Mouse (Mus musculus): Measurements from ENCODE around the gene Fgf7.

The Fgf7 gene

DNA sequence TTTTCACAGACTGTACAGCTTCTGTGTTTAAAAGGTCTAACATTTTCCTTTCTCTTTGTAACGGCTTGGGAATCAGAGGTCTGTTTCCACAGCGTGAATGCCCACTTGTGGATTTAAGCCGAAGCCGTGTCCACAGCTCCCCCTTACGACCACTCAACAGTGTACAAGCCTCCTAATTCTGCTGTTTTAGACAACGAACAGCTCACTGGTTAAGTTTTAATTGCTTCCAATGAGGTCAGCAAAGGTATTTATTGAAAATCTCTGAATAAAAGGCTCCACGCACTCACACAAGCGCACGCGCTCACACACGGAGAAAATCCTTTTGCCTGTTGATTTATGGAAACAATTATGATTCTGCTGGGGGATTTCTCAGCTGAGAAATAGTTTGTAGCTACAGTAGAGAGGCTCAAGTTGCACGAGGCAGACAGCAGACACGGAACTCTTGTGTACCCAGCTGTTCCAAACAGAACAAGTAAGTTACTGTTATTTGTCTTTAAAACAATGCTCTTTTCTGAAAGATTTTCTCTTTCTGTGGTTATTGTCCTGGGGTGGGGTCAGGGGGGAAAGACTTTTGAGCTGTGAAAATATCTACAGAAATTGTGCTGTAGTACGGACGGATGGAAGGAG is at the start of gene Fgf7:
TSS of gene Fgf7 (plus strand) at position 280 of the 627 bp plus-strand sequence.
- no peak for DNase-seq

DNA sequence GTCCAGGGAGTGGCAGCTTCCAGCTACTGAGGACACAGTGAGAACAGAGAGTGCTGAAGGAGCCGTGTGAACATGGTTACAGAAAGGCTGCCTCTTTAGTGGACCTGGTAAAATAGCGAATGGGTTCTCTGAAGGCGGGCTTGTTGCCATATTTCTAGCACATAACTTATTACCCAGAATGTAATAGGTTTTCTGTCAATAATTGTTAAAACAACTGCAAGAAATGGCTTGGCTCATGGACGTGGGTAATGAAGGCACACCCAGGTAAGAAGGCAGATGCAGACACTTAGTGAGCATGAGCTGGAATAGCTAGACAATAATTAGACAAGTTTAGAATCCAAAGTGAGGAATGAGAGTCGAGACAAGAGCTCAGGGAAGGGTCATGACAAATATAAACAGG is 32.2 kb upstream of the Fgf7 start:
- DNase-seq, result no peak

DNA sequence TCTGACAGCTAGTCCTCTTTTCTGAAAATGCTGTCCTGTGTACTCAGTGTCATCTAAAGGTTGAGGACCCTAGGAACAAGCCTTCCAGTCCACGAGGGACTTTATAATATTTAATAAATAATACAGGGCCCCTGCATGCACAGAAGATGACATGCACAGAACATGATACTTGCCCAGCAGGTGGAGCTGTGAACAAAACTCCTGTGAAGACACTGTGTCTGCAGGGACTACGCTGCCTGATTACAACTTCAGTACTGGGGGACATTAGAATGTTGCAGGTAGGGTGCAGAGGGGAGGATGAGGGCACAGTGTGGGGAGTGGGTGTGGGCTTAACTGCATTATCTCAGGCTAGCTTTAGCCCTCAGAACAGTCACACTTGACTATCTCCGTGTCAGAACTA is 28.4 kb upstream of the Fgf7 start:
- DNase-seq, result peak; percentile 13 to 27

DNA sequence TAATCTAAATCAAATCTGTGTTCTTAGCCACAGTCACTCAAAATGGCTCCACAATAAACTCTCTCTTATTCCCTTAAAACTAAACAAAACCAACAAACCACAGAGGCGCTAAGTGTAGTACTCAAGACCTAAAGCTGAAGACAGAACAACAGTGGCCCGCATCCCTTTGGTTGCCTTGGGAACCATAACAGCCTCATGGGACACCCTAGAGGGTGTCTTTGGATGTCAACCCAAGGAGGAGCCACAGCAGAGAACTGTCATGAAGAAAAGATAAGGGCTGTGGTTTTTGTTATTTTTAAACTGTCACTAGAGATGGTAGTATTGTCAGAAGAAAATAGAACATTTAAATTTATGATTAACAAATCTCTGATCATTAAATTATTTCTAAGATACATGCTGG is 27.7 kb upstream of the Fgf7 start:
- DNase-seq, result no peak

DNA sequence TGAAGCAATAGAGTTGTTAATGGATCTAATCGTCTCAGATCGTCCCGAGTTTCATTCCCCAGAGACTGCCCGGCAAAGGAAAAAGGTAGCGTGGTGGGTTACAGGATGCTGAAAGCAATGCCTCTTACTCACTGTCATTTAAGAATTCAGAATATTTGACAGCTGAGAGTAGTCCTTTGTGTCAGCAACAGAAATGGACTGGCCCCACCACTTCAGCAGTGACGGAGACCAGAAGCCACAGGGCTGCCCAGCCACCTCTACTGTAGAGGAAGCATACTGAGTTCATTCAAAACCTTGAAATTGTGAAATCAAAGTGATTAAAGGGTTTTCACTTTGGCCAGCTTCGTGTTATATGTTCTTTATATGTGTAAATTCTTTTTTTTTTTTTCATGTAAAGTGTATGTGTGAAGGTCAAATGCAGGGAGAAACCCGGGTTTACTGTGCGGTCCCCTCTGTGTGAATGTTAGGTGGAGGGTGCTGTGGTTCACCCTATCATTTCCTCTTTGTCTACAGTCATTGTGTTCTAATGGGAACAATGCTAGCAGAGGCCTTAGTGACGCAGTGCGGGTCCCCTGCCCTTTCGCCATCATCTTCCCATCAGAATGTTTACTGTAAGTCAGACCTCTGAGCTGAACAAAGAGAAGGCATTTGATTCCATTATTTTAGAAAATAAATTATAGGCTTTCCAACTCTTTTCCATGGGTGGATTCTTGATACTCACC is 19.3 kb upstream of the Fgf7 start:
- DNase-seq, result no peak

DNA sequence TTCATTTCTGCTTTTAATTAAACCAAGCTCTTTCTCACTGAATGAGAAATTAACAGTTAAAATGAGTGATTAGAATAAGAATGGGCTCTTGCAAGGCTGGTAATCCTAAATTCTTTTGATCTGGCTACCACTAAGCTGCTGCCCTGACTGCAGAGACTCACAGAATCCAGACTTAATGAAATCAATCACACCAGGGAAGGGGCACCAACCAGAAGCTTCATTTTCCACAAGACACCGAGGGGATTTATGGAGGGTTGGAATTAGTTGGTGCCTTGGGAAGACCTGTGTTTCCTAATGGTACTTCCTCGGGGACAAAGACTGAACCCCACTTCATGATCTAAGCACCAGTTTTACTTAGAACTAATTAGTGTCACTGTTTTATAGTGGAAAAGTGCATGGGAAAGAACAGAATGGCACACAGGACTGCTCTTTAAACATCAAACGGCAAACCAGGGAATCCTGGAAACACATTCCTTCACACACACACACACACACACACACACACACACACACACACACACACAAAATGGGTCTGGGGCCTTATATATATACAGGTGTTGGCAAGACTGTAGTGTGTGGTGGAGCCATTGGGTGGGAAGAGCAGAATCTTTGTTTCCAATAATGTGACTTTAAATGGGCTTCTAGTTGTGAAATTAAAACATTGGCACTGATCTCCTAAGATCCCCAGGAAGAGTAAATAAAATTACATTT is 18.5 kb upstream of the Fgf7 start:
- no peak for DNase-seq

DNA sequence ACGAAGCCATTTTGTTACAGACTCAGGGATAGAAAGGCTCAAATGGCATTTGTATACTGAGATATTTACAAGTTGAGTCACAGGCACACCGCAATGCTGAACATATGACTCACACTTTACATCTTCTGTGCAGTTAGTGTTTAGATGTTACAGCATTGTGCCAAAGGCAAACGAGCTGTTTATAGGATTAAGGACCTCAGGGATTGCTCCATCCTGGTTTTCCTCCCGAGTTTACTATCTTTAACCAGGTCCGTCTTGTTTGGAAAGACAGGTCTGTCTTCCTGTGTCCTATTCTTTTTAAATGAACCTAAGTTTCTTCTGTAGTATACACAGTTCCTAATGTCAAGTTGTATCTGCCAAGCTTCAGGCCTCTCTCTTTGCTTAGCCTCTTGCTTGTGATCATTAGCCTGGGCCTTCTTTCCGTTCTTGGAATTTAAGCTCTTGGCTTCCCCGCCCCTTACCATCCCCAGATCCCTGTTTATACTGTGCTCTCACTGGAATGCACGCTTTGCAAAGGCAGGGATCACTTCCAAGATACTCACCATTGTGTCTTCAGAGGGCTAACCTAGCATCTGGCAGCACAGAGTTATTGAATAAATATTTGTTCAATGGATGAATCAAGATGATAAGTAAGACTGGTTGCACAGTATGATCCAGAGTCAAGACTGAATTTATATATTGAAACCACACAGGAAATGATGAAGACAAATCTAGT is 3.1 kb upstream of the Fgf7 start:
- no peak for DNase-seq

DNA sequence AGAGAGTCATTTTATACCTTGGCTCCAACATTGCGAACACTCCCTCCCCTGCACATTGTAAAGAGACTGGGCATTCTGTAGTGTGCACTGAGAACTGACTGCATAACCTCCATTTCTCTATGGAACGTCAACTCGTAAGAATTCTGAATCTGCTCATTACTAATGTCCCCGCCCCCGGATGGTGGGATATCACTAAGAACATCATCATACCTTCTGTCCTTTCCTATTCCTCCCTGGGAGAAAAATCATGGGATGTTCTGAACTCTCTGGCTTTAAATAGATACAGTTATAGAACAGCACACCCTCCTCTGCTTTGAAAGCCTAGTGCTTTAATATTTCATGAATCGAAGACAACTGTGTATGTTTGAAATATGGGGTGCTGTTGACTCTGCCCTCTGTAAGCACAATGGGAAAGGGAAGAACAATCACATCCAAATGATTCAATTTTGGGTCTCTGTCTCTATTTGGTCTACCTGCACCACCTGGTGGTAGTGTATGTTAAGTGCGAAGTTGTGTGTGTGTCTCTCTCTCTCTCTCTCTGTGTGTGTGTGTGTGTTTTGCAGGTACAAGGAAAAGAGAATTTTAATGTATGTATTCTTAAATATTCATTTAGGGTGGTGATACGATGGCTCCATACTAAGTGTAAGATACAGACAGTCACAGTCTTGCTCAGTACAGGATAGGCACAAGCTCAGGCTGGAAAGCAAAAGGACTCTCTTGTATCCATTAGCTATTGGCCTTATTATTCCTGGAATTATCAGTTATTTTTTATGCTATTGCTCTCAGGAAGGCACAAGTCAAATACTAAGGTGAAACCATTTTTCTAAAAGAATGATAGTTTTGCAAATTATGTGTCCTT is 1.1 kb upstream of the Fgf7 start:
- DNase-seq, result no peak

DNA sequence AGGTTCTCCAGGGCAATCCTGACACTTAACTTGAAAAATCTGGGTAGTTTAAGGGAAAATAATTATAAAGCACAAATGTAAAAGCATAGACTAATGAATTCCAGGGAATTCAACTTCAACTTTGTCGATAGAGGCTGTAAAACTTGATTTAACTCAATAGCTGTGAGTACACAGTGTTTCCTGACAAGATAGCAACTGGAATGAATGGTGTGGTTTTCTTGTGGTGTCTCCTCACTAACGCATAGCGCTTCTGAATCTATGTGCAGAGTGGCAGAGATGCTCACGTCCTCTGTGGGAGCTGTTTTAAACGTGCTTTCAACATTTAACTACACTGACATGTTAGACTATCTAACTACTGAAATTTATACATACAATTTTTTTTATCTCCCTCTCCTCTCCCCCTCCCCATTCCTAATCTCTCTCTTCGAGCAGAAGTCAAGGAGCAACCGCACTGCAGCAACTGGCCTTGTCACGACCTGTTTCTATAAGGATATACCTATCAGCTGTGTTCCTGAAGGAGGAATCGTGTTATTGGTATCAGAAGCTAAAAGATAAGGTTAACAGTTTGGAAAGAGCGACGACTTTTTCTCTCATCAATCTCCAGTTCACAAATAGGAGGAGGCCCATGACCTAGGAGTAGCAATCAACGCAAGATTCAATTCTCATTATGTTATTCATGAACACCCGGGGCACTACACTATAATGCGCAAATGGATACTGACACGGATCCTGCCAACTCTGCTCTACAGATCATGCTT is 734 bp downstream of the Fgf7 start:
- DNase-seq, result no peak

DNA sequence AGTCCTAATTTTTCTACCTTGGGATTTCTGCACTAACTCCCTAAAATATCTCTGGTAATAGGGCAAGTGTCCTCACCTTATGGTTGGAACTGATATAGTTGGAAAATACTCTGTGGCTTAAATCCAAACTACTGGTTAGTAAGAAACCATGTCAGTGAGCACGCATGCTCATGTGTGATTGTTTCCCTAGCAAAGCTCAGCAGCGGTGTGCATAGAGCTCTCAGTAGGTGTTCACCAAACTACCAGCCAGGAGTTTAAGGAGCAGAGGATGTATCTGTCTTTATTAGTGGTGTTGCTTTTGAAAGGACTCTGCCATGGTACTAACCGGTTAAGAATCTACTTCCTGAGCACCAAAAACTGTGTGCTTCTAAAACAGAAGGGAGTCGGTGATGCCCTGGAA is 1.7 kb downstream of the Fgf7 start:
- no peak for DNase-seq

DNA sequence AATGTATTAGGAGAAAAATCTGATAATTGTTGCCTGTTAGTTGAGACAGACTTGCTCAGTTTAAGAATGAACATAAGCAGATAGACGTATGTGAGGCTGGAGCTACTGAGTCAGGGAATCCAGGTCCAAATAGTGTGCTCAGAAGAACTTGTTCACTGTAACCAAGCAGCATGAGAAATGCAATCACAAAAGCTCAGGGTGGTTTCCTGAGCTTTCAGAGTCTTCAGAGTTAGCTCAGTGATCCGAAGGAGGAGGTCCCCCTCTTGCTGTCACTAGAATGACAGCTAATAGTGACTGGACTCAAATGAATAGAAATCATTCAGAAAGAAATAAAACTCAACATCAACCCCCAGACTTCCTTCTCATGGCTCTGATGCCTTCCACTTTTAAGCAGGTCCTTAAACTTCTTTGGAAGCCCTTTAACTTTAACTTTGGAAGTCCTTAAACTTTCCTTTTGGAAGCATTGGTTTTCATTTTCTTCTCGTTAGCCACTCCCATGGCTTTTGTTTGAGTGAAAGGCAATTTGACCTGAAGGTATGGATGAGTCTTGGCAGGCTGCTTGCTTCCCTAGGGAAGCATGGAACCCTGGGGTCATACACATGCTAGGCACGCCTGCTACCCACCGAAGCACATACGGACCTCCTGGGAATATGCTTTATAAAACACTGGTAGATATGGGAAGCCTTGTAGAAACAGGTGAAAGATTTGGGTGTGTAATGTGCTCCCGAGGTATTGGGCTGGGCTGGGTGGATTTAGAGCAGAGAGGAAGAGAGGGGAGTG is 4.0 kb downstream of the Fgf7 start:
- no peak for DNase-seq

DNA sequence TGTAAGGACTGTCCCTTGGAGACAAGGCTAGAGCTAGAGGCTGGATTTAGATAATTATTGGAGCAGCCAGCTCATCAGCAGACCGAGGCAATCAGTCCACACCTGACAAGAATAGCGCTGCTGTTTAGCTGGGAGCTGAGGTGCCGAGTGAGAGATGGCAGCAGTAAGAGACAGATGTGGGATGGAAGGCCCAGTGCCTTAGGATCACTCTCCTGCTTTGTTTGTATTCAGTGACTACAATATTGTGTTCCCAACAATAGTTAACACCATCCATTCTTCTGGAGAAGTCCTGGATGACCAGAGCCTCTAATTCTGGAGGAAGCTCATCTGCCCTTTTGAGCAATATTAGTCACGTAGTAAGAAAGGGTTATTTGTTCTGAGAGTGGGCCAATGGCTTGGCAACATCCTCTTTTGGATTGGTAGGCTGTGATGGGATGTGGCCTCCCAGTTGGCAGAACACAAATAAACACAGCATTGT is 5.0 kb downstream of the Fgf7 start:
- no peak for DNase-seq

DNA sequence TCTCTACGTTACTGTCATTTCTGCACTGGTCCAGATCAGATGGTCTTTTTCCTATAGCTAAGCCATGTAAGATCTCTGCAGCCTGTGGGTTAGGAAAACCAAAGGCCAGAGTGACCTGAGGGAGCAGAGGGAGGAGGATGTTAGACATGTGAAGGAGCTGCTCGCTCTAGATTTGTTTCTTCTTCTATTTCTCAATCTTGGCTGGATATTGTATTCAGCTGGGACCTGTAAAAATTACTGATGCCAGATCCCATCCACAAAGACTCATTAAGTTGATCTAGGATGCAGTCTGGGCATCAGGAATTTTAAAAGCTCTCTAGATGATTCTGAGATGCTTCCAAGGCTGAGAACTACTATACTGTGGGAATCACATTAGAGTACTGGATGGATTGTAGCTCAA is 6.2 kb downstream of the Fgf7 start:
- no peak for DNase-seq

DNA sequence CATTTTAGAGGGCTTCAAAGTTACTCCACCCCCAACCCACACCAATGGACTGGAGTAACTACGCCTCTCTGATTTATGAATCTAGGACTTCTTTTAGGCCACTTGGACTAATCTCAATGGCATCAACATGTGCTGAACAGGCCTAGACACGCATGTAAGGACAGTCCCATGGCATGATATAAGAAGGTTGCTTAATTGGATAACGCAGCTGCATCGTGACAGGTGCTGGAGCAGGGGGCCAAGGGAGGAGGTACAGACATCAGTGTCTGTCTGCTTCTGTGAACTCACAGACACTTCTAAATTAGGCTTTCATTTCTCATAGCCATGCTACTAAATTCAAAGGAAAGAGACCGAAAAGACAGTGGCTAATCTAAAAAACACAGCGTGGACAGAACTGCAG is 6.8 kb downstream of the Fgf7 start:
- no peak for DNase-seq

DNA sequence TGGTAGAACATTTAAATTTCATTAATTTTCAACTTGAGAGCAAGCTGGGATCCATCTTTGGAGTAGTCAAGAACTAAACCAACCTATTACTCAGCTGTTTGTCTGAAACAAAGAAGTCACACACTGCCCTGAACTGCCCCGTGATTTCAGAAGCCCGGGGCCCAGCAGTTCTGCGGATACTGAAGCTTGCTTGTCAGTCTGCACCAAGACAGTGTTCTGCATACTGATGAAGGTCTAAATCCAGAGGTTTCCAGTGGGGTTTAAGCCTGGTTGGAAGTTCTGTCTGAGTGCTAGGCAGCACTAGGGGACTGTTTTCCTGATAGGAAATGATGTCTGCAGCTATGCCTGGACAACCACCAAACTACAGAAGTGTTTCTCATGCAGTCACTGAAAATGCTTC is 8.2 kb downstream of the Fgf7 start:
- DNase-seq, result no peak

DNA sequence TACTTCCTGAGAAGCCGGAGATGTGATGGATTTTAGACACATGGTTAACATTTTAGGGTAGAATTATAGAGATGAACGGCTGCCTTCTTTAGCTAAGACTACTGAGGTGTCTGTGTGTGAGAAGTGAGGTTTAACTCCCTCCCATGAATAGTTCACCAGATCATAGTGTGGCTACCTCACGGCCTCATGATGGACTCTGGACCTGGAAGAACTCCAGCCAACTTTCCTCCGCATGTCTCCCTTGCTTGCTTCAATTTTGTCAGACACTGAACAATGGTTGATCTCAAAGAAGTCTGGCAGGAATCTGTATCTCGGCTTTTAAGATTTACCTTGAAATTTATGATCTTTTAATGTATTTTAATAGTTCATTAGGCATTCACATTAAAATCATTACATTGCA is 11.2 kb downstream of the Fgf7 start:
- no peak for DNase-seq

DNA sequence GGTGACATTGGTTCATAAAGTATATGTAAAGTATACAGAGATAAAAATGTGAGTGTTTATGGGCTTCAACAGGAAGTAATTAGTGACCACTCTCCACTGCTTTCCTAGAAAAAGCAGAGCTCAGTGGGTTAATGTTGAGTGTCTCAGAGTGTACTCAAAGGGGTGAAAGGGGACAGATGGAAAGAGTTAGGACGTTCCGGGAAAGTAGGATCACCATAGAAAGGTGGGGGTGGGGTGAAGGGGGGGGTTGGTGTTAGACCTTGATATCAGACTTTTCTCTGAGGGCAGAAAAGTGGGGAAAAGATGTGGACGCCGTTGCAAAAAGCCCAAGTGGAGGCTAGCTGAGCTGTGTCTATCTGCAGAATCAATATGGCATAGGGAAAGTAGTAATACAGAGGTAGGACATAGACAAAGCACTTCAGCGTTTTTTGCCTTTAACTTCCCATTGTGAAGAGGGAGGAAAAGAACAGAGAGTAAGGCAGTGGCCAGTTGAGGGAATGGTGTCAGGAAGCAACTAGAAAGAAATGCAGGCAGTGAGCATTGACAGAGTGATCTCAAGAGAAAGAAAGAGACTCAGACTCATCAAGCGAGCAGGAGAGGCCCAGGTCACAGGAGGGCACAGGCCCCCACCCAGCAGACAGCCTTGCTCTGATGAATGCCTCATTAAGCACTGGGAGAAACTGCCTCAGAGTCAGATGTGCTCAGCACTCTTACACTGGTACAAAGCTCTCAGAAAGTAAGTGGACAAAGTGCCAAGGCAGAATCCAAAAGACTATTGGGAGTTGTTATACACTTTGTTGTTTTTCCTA is 18.5 kb downstream of the Fgf7 start:
- DNase-seq, result no peak

DNA sequence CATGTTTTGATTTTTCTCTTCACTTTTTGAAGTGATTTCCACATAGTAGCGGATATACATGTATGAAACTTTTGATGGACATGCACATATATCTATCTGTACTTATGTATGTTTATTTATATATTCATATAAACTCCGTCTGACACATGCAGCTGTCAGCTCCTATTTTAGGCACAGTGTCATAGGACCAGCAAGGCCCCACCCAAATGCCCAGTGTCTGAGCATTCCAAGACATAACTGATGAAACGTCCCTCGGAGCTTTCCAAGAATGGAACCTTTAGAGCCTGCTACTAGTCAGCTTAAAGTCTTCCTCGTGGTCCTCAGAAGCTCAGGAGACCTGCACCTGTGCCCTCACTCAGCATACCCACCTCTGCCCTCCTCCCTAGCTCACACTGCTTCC is 19.2 kb downstream of the Fgf7 start:
- no peak for DNase-seq

DNA sequence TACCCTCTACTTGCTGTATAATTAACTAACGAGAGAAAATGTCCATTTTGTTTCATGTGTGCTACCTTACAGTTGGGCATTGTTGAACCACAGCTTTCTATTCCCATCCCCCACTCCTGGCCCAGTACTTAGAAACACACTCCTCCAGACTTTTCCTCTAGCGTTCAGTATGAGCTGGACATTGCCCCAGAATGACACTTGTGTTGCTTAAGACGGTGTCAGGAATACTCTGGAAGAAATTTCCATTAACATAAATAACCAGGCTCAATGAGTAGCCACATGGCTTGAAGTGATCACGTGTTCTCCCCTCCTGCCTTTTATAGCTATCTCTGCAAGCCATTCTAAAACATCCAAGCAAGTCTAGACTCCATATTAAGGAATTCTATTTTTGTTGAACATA is 26.1 kb downstream of the Fgf7 start:
- DNase-seq, result no peak
